Mouse (Mus musculus) lung, postnatal 0 days (tissue): ENCODE results near the gene Synpo2l. TPM values are rescaled to one million over a fixed set of nuclear protein-coding genes. Genes with fewer than 3 reads are reported as not detected.
A peak's percentile ranks its signal among the peaks of the same experiment; 100 is the strongest.

Experiments
- ATAC-seq: fragments of 200-750 bp; cut with Nextera tagmentation; 2 replicates; pipeline ENCODE4 v1.8.0; 2017; ENCODE audit warnings: moderate library complexity
- DNase-seq: peaks from one replicate; pipeline ENCODE4 v3.0.0-alpha.2; 2016; ENCODE audit warnings: low spot score
- H3K27ac ChIP-seq: fragments of 300-500 bp; sonication (generic); 2 replicates; pipeline ENCODE4 v1.5.1; 2014; ENCODE audit warnings: antibody characterized with exemption, mild to moderate bottlenecking, low read length, mixed read lengths
- H3K27me3 ChIP-seq: fragments of 300-500 bp; sonication (generic); replicated peaks from 2 replicates; pipeline ENCODE4 v1.6.1; 2014; ENCODE audit warnings: low read length, mixed read lengths; ENCODE audit not compliant: insufficient read depth
- H3K36me3 ChIP-seq: fragments of 300-500 bp; sonication (generic); 2 replicates; pipeline ENCODE4 v1.6.1; 2014; ENCODE audit warnings: low read length, mixed read lengths; ENCODE audit not compliant: insufficient read depth
- H3K4me1 ChIP-seq: fragments of 300-500 bp; sonication (generic); 2 replicates; pipeline ENCODE4 v1.6.1; 2014; ENCODE audit warnings: antibody characterized with exemption, low read depth, low read length, mixed read lengths; ENCODE audit not compliant: insufficient read depth
- H3K4me2 ChIP-seq: fragments of 300-500 bp; sonication (generic); replicated peaks from 2 replicates; pipeline ENCODE4 v1.6.1; 2014; ENCODE audit warnings: low read depth, mild to moderate bottlenecking, low read length, moderate library complexity, mixed read lengths
- H3K4me3 ChIP-seq: fragments of 300-500 bp; sonication (generic); 2 replicates; pipeline ENCODE4 v1.5.1; 2014; ENCODE audit warnings: low read depth, low read length
- H3K9ac ChIP-seq: fragments of 300-500 bp; sonication (generic); replicated peaks from 2 replicates; pipeline ENCODE4 v1.6.1; 2014; ENCODE audit warnings: low read depth, mild to moderate bottlenecking
- H3K9me3 ChIP-seq: fragments of 300-500 bp; sonication (generic); 2 replicates; pipeline ENCODE4 v1.6.1; 2016; ENCODE audit warnings: low read length, mixed read lengths
- CTCF ChIP-seq: IDR thresholded peaks from 2 replicates; pipeline ENCODE4 v1.5.1; 2016; ENCODE audit warnings: antibody characterized with exemption, mild to moderate bottlenecking
- EP300 ChIP-seq: IDR thresholded peaks from 2 replicates; pipeline ENCODE4 v1.6.1; 2016; ENCODE audit warnings: antibody characterized with exemption, mild to moderate bottlenecking, control low read depth
- WGBS: fragments of 180-500 bp; shearing (Covaris S2); extraction: QIAGEN DNeasy Blood & Tissue Kit; methylation state at CpG from one replicate; pipeline ENCODE4 v1.1.7; 2014; 5-methylcytosine and 5-hydroxymethylcytosine counted together
- polyA plus RNA-seq: library from polyadenylated mRNA; unstranded; fragments of >200 nt; fragmentation: Nextera tagmentation; extraction: Ambion mirVana; gene quantifications from 2 replicates; pipeline ENCODE4 v1.2.1, GENCODE M21; 2015

The Synpo2l gene
- polyA plus RNA-seq, 1 experiment from 2014 or later = 0.63 TPM

- no peak for TF ChIP-seq EP300
- TF ChIP-seq CTCF = no peak
- no peak overlapping the region for H3K9ac ChIP-seq
- ATAC-seq (no peak), DNase-seq (no peak)
- H3K27ac ChIP-seq = no peak overlapping the region
- peaks cover 3% of the 10 kb centered on the region; the same call in 1 of the 2 replicates for H3K4me1 ChIP-seq
- no peak overlapping the region for H3K4me2 ChIP-seq
- H3K4me3 ChIP-seq = no peak overlapping the region
- H3K9me3 ChIP-seq = no peaks in the 10 kb centered on the region
- no peaks in the 10 kb centered on the region for H3K27me3 ChIP-seq
- no peaks in the 10 kb centered on the region for H3K36me3 ChIP-seq
Measured at GRCm38 (mm10) chr14:20619131-20619530, 49.0 kb downstream of the Synpo2l start.

- TF ChIP-seq CTCF (no peak), EP300 (no peak)
- H3K27ac ChIP-seq = peak overlapping the region; percentile 60
- DNase-seq = peak; percentile 56
- no peaks in the 10 kb centered on the region for H3K27me3 ChIP-seq
- H3K4me3 ChIP-seq = no peak overlapping the region
- no peak overlapping the region for H3K4me2 ChIP-seq
- 51% methylated on average over 5 of the region's 5 CpGs for WGBS
- no peaks in the 10 kb centered on the region for H3K36me3 ChIP-seq
- ATAC-seq = peak; percentile 79
- H3K9me3 ChIP-seq = no peaks in the 10 kb centered on the region
- peaks cover 3% of the 10 kb centered on the region; the same call in 1 of the 2 replicates for H3K4me1 ChIP-seq
- no peak overlapping the region for H3K9ac ChIP-seq
Measured at GRCm38 (mm10) chr14:20618211-20618610, 49.9 kb downstream of the Synpo2l start.

- H3K9ac ChIP-seq = no peak overlapping the region
- H3K27ac ChIP-seq = 0 out of 2 replicates have a peak overlapping the region, but pooled peaks have one; percentile 32
- H3K27me3 ChIP-seq = no peaks in the 10 kb centered on the region
- peaks cover 3% of the 10 kb centered on the region; the same call in 1 of the 2 replicates for H3K4me1 ChIP-seq
- no peaks in the 10 kb centered on the region for H3K36me3 ChIP-seq
- no peak overlapping the region for H3K4me2 ChIP-seq
- H3K9me3 ChIP-seq = no peaks in the 10 kb centered on the region
- H3K4me3 ChIP-seq = no peak overlapping the region
- WGBS = 17% methylated on average over 2 of the region's 2 CpGs
- ATAC-seq = peak; percentile 58
- 0 out of 2 replicates have a peak, but pooled peaks have one; percentile 23 for TF ChIP-seq EP300
- no peak for TF ChIP-seq CTCF
- peak; percentile 65 for DNase-seq
Measured at GRCm38 (mm10) chr14:20616421-20616820, 51.7 kb downstream of the Synpo2l start.

GRCm38 (mm10) chr14:20615075-20615474, 53.1 kb downstream of the Synpo2l start:
- H3K4me3 ChIP-seq = no peak overlapping the region
- H3K36me3 ChIP-seq = no peaks in the 10 kb centered on the region
- H3K9me3 ChIP-seq = no peaks in the 10 kb centered on the region
- no peak for DNase-seq
- TF ChIP-seq CTCF (no peak), EP300 (no peak)
- H3K4me1 ChIP-seq = peaks cover 3% of the 10 kb centered on the region; the same call in 1 of the 2 replicates
- WGBS = 99% methylated on average over 2 of the region's 2 CpGs
- no peaks in the 10 kb centered on the region for H3K27me3 ChIP-seq
- H3K4me2 ChIP-seq = no peak overlapping the region
- no peak overlapping the region for H3K27ac ChIP-seq
- no peak for ATAC-seq
- no peak overlapping the region for H3K9ac ChIP-seq

GRCm38 (mm10) chr14:20612820-20613219, 55.3 kb downstream of the Synpo2l start:
- Histone ChIP-seq H3K9me3 (no peaks in the 10 kb centered on the region), H3K27ac (no peak overlapping the region), H3K4me3 (no peak overlapping the region), H3K4me2 (no peak overlapping the region), H3K9ac (no peak overlapping the region), H3K36me3 (no peaks in the 10 kb centered on the region), H3K27me3 (no peaks in the 10 kb centered on the region), H3K4me1 (peaks cover 12% of the 10 kb centered on the region; the same call in 1 of the 2 replicates)
- DNase-seq (no peak), ATAC-seq (no peak)
- 89% methylated on average over 1 of the region's 1 CpGs for WGBS
- TF ChIP-seq EP300 = no peak
- no peak for TF ChIP-seq CTCF

- 50% methylated on average over 4 of the region's 4 CpGs for WGBS
- TF ChIP-seq EP300 (peak; percentile 83), CTCF (no peak)
- Histone ChIP-seq H3K27ac (peak overlapping the region; percentile 92), H3K9ac (no peak overlapping the region), H3K36me3 (no peaks in the 10 kb centered on the region), H3K4me3 (no peak overlapping the region), H3K4me1 (peaks cover 18% of the 10 kb centered on the region; the same call in 1 of the 2 replicates), H3K27me3 (no peaks in the 10 kb centered on the region), H3K4me2 (peak overlapping the region; percentile 17; the same call in 1 of the 2 replicates), H3K9me3 (no peaks in the 10 kb centered on the region)
- DNase-seq (peak; percentile 94), ATAC-seq (peak; percentile 83)
Measured at GRCm38 (mm10) chr14:20610146-20610545, 58.0 kb downstream of the Synpo2l start.
